Mouse (Mus musculus) heart, embryonic 15.5 days (tissue): ENCODE measurements around the gene Ablim1. TPM values are rescaled to one million over a fixed set of nuclear protein-coding genes. Genes with fewer than 3 reads are reported as not detected.
"Not testable (repeated sequence)": the region's sequence is repeated elsewhere in the genome, so short reads cannot be mapped to it uniquely, and the experiment has no call there.

ENCODE experiments used
- ATAC-seq: fragments of 200-750 bp; cut with Nextera tagmentation; replicated peaks from 2 replicates; pipeline ENCODE4 v1.8.0; 2017; ENCODE audit warnings: low read depth, moderate TSS enrichment; ENCODE audit not compliant: insufficient number of reproducible peaks, insufficient read depth, low FRiP score
- H3K27ac ChIP-seq: fragments of 300-500 bp; sonication (generic); 2 replicates; pipeline ENCODE4 v1.5.1; 2015; ENCODE audit warnings: mild to moderate bottlenecking, inconsistent platforms
- H3K27me3 ChIP-seq: fragments of 300-500 bp; sonication (generic); 2 replicates; pipeline ENCODE4 v1.6.1; 2015; ENCODE audit warnings: inconsistent platforms
- H3K36me3 ChIP-seq: fragments of 300-500 bp; sonication (generic); 2 replicates; pipeline ENCODE4 v1.6.1; 2015; ENCODE audit warnings: mild to moderate bottlenecking, inconsistent platforms
- H3K4me1 ChIP-seq: fragments of 300-500 bp; sonication (generic); replicated peaks from 2 replicates; pipeline ENCODE4 v1.6.1; 2015; ENCODE audit warnings: inconsistent platforms
- H3K4me2 ChIP-seq: fragments of 300-500 bp; sonication (generic); 2 replicates; pipeline ENCODE4 v1.6.1; 2015; ENCODE audit warnings: inconsistent platforms, mild to moderate bottlenecking, moderate library complexity
- H3K4me3 ChIP-seq: fragments of 300-500 bp; sonication (generic); 2 replicates; pipeline ENCODE4 v1.5.1; 2015; ENCODE audit warnings: mild to moderate bottlenecking, inconsistent platforms
- H3K9ac ChIP-seq: fragments of 300-500 bp; sonication (generic); 2 replicates; pipeline ENCODE4 v1.6.1; 2015; ENCODE audit warnings: mild to moderate bottlenecking, inconsistent platforms
- H3K9me3 ChIP-seq: fragments of 300-500 bp; sonication (generic); replicated peaks from 2 replicates; pipeline ENCODE4 v1.6.1; 2016; ENCODE audit warnings: inconsistent platforms
- WGBS: fragments of 180-500 bp; shearing (Covaris S2); methylation state at CpG from one replicate; pipeline ENCODE4 v1.1.7; 2015; ENCODE audit warnings: mixed read lengths; 5-methylcytosine and 5-hydroxymethylcytosine counted together
- polyA plus RNA-seq: library from polyadenylated mRNA; unstranded; fragments of >200 nt; fragmentation: Nextera tagmentation; extraction: Ambion mirVana; gene quantifications from 2 replicates; pipeline ENCODE4 v1.2.1, GENCODE M21; 2015

Gene Ablim1
- polyA plus RNA-seq, 1 experiment from 2014 or later: 56.2 TPM

GRCm38 (mm10) chr19:57146936-57147335, 167.8 kb downstream of the Ablim1 start:
- H3K27ac ChIP-seq: peak overlapping the region; percentile 70
- no peaks in the 10 kb centered on the region for H3K9me3 ChIP-seq
- H3K9ac ChIP-seq: no peak overlapping the region
- peaks cover 21% of the 10 kb centered on the region for H3K36me3 ChIP-seq
- WGBS: 22% methylated on average over 6 of the region's 6 CpGs
- no peak overlapping the region for H3K4me3 ChIP-seq
- no peaks in the 10 kb centered on the region for H3K27me3 ChIP-seq
- peaks cover 32% of the 10 kb centered on the region for H3K4me1 ChIP-seq
- 0 out of 2 replicates have a peak, but pooled peaks have one; percentile 44 for ATAC-seq
- no peak overlapping the region for H3K4me2 ChIP-seq

DNA sequence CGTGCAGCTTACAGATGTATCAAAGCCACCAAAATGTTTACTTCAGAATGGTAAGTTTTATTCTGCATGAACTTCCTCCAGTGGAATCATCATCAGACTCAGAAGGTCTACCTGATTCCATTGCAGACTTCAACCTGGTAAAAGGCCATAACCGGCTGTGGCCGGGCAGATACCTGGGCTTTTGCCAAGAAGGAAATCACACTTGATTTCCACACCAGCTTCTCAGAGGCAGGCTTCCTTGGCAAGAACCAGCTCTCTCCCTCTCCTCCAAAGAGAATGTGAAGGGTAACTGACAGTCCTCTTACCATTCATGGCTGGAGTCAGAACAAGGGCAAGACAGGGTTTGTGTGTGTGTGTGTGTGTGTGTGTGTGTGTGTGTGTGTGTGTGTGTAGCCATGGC, 171.1 kb downstream of the Ablim1 start:
- no peaks in the 10 kb centered on the region for H3K9me3 ChIP-seq
- H3K4me2 ChIP-seq: no peak overlapping the region
- no peak overlapping the region for H3K4me3 ChIP-seq
- no peaks in the 10 kb centered on the region for H3K27me3 ChIP-seq
- H3K9ac ChIP-seq: no peak overlapping the region
- H3K4me1 ChIP-seq: peaks cover 32% of the 10 kb centered on the region
- WGBS: 37% methylated on average over 3 of the region's 3 CpGs
- ATAC-seq: no peak
- 0 out of 2 replicates have a peak overlapping the region, but pooled peaks have one; percentile 44 for H3K27ac ChIP-seq
- peaks cover 7% of the 10 kb centered on the region for H3K36me3 ChIP-seq

- Histone ChIP-seq H3K36me3 (peaks cover 7% of the 10 kb centered on the region), H3K9ac (no peak overlapping the region), H3K9me3 (no peaks in the 10 kb centered on the region), H3K27ac (no peak overlapping the region), H3K27me3 (no peaks in the 10 kb centered on the region), H3K4me3 (no peak overlapping the region), H3K4me2 (no peak overlapping the region), H3K4me1 (peaks cover 24% of the 10 kb centered on the region)
- WGBS: 67% methylated on average over 10 of the region's 10 CpGs
- no peak for ATAC-seq
These were observed 172.8 kb downstream of the Ablim1 start for GRCm38 (mm10) chr19:57141756-57142461.

DNA sequence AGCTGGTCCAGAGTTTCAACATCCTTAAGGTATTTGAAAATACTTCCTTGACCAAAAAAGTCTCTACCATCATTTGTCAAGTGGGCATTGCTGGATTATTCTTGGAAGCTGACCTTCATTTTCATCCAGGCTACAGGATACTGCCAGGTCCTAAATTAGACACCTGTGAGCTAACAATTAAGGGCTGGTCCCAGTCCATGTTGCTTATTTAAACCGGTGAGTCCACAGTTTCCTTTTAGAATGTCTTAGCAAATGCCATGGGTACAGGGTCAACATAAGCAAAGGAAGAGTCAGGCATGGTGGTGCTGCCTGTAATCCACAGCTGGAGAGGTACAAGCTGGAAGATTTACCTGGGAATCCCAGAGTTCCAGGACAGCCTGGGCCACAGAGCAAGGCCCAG, 173.8 kb downstream of the Ablim1 start:
- H3K27me3 ChIP-seq: no peaks in the 10 kb centered on the region
- WGBS: 56% methylated on average over 1 of the region's 1 CpGs
- no peak for ATAC-seq

DNA sequence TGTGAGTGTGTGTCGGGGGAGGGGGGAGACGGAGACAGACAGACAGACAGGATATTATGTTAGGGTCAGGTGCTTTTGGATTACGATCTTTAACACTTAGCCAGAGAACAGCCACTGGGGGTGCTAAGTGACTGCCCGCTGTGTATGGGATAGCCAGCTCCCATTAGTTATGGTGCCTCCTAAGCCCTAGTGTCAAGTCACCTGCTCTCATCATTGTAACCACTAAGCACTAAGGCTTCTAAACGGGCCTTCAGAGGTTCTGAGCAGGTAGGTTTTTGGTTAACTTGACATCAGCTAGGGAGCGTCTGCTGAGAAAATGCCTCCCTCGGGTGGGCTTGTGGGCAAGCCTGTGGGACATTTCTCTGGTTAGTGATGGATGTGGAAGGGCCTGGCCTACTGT, 174.6 kb downstream of the Ablim1 start:
- Histone ChIP-seq H3K27me3 (no peaks in the 10 kb centered on the region), H3K4me3 (no peak overlapping the region), H3K4me2 (no peak overlapping the region), H3K9ac (no peak overlapping the region), H3K27ac (no peak overlapping the region), H3K9me3 (no peaks in the 10 kb centered on the region), H3K4me1 (peaks cover 14% of the 10 kb centered on the region), H3K36me3 (no peaks in the 10 kb centered on the region)
- 70% methylated on average over 7 of the region's 7 CpGs for WGBS
- no peak for ATAC-seq

More for the DNA sequence above, 173.8 kb downstream of the Ablim1 start:
- H3K9ac ChIP-seq: no peak overlapping the region
- no peak overlapping the region for H3K4me2 ChIP-seq
- no peak overlapping the region for H3K4me3 ChIP-seq
- H3K4me1 ChIP-seq: peaks cover 14% of the 10 kb centered on the region
- H3K9me3 ChIP-seq: no peaks in the 10 kb centered on the region
- H3K36me3 ChIP-seq: peaks cover 6% of the 10 kb centered on the region
- H3K27ac ChIP-seq: no peak overlapping the region

GRCm38 (mm10) chr19:57138909-57139617, 175.7 kb downstream of the Ablim1 start:
- H3K9me3 ChIP-seq: no peaks in the 10 kb centered on the region

DNA sequence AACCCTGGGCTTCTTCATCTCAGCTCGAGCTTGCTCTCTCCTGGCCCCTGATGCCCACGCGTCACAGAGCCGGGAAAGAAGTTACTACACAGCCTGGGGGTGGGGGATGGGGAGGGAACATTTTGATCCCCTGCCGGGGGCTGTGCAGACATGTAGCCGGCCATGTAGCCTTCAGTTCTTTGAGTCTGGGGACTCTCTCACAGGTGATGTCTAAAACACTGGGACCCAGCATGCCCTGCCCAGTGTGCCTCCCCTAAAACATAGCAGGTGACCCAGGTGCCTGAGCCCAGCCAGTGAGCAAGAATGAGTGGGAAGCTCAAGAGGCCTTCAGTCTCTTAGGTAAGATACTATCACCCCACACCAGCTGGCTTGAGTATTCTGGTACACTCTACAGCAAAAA, 176.2 kb downstream of the Ablim1 start:
- no peak for ATAC-seq
- Histone ChIP-seq H3K9ac (no peak overlapping the region), H3K4me2 (no peak overlapping the region), H3K36me3 (0 out of 2 replicates have a peak, but pooled peaks cover 6% of the 10 kb centered on the region), H3K4me3 (no peak overlapping the region), H3K27ac (no peak overlapping the region), H3K9me3 (no peaks in the 10 kb centered on the region), H3K4me1 (peaks cover 22% of the 10 kb centered on the region), H3K27me3 (no peaks in the 10 kb centered on the region)
- 59% methylated on average over 6 of the region's 6 CpGs for WGBS

More at GRCm38 (mm10) chr19:57138909-57139617, 175.7 kb downstream of the Ablim1 start:
- Histone ChIP-seq H3K36me3 (no peaks in the 10 kb centered on the region), H3K27me3 (no peaks in the 10 kb centered on the region), H3K4me1 (peaks cover 22% of the 10 kb centered on the region), H3K27ac (no peak overlapping the region), H3K9ac (no peak overlapping the region), H3K4me2 (no peak overlapping the region), H3K4me3 (no peak overlapping the region)
- 69% methylated on average over 13 of the region's 13 CpGs for WGBS
- ATAC-seq: no peak

GRCm38 (mm10) chr19:57138045-57138444, 176.7 kb downstream of the Ablim1 start:
- H3K27ac ChIP-seq: no peak overlapping the region
- H3K9ac ChIP-seq: no peak overlapping the region
- no peak for ATAC-seq
- H3K36me3 ChIP-seq: 0 out of 2 replicates have a peak, but pooled peaks cover 7% of the 10 kb centered on the region
- H3K4me1 ChIP-seq: peaks cover 22% of the 10 kb centered on the region
- no peaks in the 10 kb centered on the region for H3K9me3 ChIP-seq
- H3K27me3 ChIP-seq: no peaks in the 10 kb centered on the region
- no peak overlapping the region for H3K4me3 ChIP-seq
- no peak overlapping the region for H3K4me2 ChIP-seq

GRCm38 (mm10) chr19:57136228-57136627, 178.5 kb downstream of the Ablim1 start:
- no peak for ATAC-seq
- Histone ChIP-seq H3K4me1 (peaks cover 16% of the 10 kb centered on the region), H3K4me3 (no peak overlapping the region), H3K9me3 (no peaks in the 10 kb centered on the region), H3K9ac (no peak overlapping the region), H3K27me3 (no peaks in the 10 kb centered on the region), H3K4me2 (no peak overlapping the region), H3K36me3 (0 out of 2 replicates have a peak, but pooled peaks cover 7% of the 10 kb centered on the region), H3K27ac (no peak overlapping the region)
- 64% methylated on average over 7 of the region's 7 CpGs for WGBS

DNA sequence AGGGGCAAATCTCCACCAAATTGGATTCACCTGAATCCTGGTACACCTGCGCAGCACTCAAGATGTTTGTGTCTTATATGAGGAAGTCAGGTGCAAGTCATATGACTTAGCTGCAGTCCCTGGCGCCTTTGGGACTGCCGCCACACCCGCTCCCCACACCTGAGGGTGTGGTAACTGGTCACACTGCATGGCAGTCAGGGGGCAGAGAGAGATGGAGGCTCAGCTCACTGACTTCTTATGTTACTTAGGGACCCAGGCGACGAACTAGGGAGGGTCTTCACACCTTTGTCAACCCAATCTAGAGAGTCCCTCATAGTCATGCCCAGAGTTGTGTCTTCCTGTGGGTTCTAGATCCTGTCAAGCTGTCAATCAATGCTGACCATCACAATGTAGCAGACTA, 179.1 kb downstream of the Ablim1 start:
- H3K4me2 ChIP-seq, H3K4me3 ChIP-seq, H3K9me3 ChIP-seq, H3K27ac ChIP-seq, H3K36me3 ChIP-seq, H3K27me3 ChIP-seq, H3K9ac ChIP-seq: not testable (repeated sequence)
- ATAC-seq: 0 out of 2 replicates have a peak, but pooled peaks have one; percentile 16
- WGBS: 92% methylated on average over 6 of the region's 6 CpGs
- H3K4me1 ChIP-seq: peaks cover 14% of the 10 kb centered on the region

GRCm38 (mm10) chr19:57134654-57135348, 179.9 kb downstream of the Ablim1 start:
- Histone ChIP-seq H3K27ac (0 out of 2 replicates have a peak overlapping the region, but pooled peaks have one; percentile 25), H3K9ac (no peak overlapping the region), H3K4me3 (no peak overlapping the region), H3K36me3 (peaks cover 8% of the 10 kb centered on the region; the same call in 1 of the 2 replicates), H3K4me1 (peaks cover 14% of the 10 kb centered on the region), H3K4me2 (peak overlapping the region; percentile 30), H3K27me3 (no peaks in the 10 kb centered on the region), H3K9me3 (no peaks in the 10 kb centered on the region)
- 54% methylated on average over 20 of the region's 20 CpGs for WGBS
- ATAC-seq: no peak
